Mouse (Mus musculus) telencephalon, adult 2 months (tissue): ENCODE data around the gene Tespa1.
"Not testable (repeated sequence)": the region's sequence is repeated elsewhere in the genome, so short reads cannot be mapped to it uniquely, and the experiment has no call there.

Experiments used
- DNase-seq: peaks from one replicate; pipeline ENCODE4 v3.0.0-alpha.2; 2011; ENCODE audit warnings: low read depth, low spot score

The Tespa1 gene

GRCm38 (mm10) chr10:130344056-130344455 lies 21.4 kb downstream of the Tespa1 start:
- no peak for DNase-seq

GRCm38 (mm10) chr10:130363438-130364164 lies 40.9 kb downstream of the Tespa1 start:
- peak; percentile 19 for DNase-seq

DNA sequence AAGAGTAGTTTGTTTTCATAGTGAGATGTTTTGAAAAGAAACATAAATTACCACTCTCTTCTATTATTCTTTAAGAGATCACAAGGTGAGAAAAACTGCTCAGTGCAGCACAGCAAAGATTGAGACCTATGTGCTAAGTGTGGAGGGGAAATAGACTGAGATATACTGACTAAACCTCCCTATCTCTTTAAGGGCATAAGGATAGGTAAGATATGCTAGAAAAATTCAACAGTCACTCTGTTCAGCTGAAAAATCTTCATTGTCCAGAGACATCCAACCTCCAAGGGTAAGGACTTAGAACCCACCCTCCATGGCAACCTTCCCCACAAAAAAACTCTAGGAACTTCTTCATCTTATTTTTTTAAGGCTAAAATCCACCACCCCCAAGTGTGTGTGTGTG lies 42.1 kb downstream of the Tespa1 start:
- DNase-seq: no peak

- no peak for DNase-seq
These were observed 45.7 kb downstream of the Tespa1 start for GRCm38 (mm10) chr10:130368384-130368783.

- no peak for DNase-seq
These were observed 47.5 kb downstream of the Tespa1 start for GRCm38 (mm10) chr10:130370005-130370682.

- DNase-seq: no peak
These were observed 49.0 kb downstream of the Tespa1 start for GRCm38 (mm10) chr10:130371644-130372043.

DNA sequence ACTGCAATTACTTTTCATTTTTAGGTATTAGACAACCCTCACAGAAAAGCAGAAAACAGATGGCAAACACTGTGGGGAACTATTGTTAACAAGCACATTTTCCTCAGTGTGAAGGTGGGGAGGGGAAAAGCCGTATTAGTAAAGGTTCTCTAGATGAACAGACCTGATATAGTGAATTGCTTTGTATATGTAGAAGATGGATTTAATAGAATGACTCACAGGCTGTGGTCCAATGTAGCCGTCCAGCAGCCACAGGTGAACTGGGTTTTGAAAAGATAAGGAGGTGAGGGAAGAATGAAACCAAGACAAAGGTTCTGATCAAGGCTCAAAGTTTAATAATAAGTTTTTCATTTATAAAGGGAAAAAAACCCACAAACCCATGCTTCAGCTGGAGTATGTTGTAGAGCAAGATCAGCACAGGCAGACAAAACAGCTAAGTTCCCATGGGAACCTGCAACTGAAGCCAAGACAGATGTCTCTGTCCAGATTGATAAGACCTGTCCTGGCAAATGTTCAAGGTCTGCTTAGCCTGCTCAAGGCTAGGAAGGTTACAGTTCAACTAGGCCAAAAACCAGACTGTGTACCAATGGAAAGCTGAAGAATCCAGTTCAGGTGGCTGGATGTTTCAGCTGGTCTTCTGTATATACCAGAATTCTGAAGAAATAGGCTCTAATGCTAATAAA lies 50.0 kb downstream of the Tespa1 start:
- no peak for DNase-seq

DNA sequence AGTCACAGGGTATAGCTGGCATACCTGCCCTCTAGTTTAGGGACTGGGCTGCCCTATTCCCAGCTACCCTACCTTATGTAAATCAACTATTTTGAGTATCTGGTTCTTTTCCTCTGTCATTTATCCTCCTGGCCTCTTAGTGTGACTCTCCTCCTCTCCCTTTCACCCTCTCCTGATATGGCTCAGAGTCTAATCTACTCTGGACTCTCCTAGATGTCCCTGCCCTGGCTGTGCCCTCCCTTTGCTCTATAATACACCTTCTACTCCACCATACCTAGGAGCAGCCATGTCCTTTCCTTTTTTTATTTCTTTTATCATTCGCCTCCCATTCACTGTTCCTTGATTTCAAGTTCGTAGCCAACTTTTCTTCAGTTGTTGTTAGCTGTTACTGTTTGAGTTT lies 52.5 kb downstream of the Tespa1 start:
- DNase-seq: no peak

DNA sequence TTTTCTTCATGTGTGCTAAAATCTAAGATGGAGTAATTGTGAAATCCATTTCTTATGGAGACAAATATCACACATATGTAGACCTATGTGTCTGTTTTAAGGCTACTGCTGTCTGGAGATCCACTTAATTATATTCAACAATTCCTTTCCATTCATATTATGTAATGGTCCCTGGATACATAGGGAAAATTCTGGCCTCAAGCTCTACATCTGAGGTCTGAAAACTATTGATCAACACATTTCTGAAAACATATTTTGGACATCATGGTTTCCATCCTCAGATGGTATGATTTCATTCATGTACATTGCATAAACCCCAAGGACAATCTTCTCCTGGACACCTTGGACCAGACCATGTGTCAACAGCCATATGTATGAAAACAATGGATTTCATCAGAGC lies 71.6 kb downstream of the Tespa1 start, which contains the start of gene Vmn2r84:
Gene Vmn2r84, minus strand, starts transcription at position 101 of the 400 bp plus-strand sequence.
- no peak for DNase-seq

DNA sequence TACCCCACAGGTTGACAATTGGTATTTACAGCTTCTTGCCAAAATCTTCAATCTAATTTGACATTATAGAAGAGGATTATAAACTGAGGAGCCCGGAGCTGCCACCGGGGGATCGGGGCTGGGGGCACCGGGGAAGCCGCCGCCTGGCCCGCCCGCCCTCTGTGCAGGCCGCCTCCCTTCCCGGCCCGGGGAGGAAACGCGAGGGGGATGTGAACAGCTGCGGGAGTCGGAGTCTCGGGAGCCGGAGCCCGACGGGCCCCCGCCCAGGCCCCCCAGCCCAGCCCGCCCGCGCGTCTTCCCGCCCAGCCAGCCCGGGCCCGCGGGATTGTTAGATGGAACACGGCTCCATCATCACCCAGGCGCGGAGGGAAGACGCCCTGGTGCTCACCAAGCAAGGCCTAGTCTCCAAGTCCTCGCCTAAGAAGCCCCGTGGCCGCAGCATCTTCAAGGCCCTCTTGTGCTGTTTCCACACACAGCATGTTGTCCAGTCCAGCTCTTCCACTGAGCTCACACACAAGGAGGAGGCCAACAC lies 89.6 kb downstream of the Tespa1 start:
- not testable (repeated sequence) for DNase-seq
